Mouse (Mus musculus) myocyte (in vitro differentiated cells): ENCODE measurements around the gene Khdrbs1. TPM values are rescaled to one million over a fixed set of nuclear protein-coding genes. Genes with fewer than 3 reads are reported as not detected.

ENCODE experiments used
- H3K27me3 ChIP-seq: one replicate; pipeline ENCODE4 v1.6.1; 2011; ENCODE audit not compliant: control insufficient read depth, insufficient read depth, insufficient read length
- H3K36me3 ChIP-seq: one replicate; pipeline ENCODE4 v1.6.1; 2011; ENCODE audit not compliant: control insufficient read depth, insufficient read depth
- H3K4me2 ChIP-seq: one replicate; pipeline ENCODE4 v1.6.1; 2011; ENCODE audit warnings: low read depth, control low read depth
- H3K4me3 ChIP-seq: one replicate; pipeline ENCODE4 v1.5.1; 2011; ENCODE audit warnings: mild to moderate bottlenecking, control low read depth, moderate library complexity
- H3K79me2 ChIP-seq: one replicate; pipeline ENCODE4 v1.6.1; 2011; ENCODE audit not compliant: control insufficient read depth, insufficient read depth
- H3ac ChIP-seq: one replicate; pipeline ENCODE4 v1.6.1; 2011; ENCODE audit not compliant: control insufficient read depth, insufficient read length
- CEBPB ChIP-seq: IDR thresholded peaks from 2 replicates; pipeline ENCODE4 v1.6.1; 2011; ENCODE audit warnings: mild to moderate bottlenecking, moderate library complexity; ENCODE audit not compliant: poor library complexity, insufficient read depth, severe bottlenecking
- E2F4 ChIP-seq: IDR thresholded peaks from one replicate; pipeline ENCODE4 v1.6.1; 2011; ENCODE audit warnings: mild to moderate bottlenecking, control low read depth, moderate library complexity; ENCODE audit not compliant: insufficient read depth
- MAX ChIP-seq: IDR thresholded peaks from one replicate; pipeline ENCODE4 v1.6.1; 2011; ENCODE audit warnings: low read depth, mild to moderate bottlenecking, control low read depth
- MYOD1 ChIP-seq, 3 experiments: IDR thresholded peaks; one replicate each; pipeline ENCODE4 v1.6.1; 2011; ENCODE audit warnings: control low read depth in 2 of 3, low read depth in 2 of 3, mild to moderate bottlenecking in 2 of 3, moderate library complexity in 1 of 3; ENCODE audit not compliant: insufficient read length in 2 of 3, control insufficient read depth in 1 of 3
- MYOG ChIP-seq, 3 experiments: IDR thresholded peaks; one replicate each; pipeline ENCODE4 v1.6.1; 2011; ENCODE audit warnings: control low read depth in 2 of 3, low read depth in 2 of 3, mild to moderate bottlenecking in 2 of 3; ENCODE audit not compliant: insufficient read length in 2 of 3, control insufficient read depth in 1 of 3, insufficient read depth in 1 of 3
- POLR2A ChIP-seq: IDR thresholded peaks from one replicate; pipeline ENCODE4 v1.6.1; 2011; ENCODE audit warnings: low read depth, mild to moderate bottlenecking, control low read depth, moderate library complexity; ENCODE audit not compliant: insufficient read length
- POLR2AphosphoS2 ChIP-seq: IDR thresholded peaks from one replicate; pipeline ENCODE4 v1.6.1; 2011; ENCODE audit warnings: low read depth, control low read depth; ENCODE audit not compliant: insufficient read length
- REST ChIP-seq: IDR thresholded peaks from one replicate; pipeline ENCODE4 v1.6.1; 2011; ENCODE audit warnings: mild to moderate bottlenecking, control low read depth, moderate library complexity; ENCODE audit not compliant: insufficient read depth, insufficient read length
- SRF ChIP-seq: IDR thresholded peaks from one replicate; pipeline ENCODE4 v1.6.1; 2011; ENCODE audit warnings: low read depth; ENCODE audit not compliant: control insufficient read depth, insufficient read length
- TCF12 ChIP-seq: IDR thresholded peaks from one replicate; pipeline ENCODE4 v1.6.1; 2011; ENCODE audit warnings: mild to moderate bottlenecking, control low read depth; ENCODE audit not compliant: poor library complexity, insufficient read depth, severe bottlenecking
- TCF3 ChIP-seq: IDR thresholded peaks from one replicate; pipeline ENCODE4 v1.6.1; 2011; ENCODE audit warnings: low read depth, control low read depth; ENCODE audit not compliant: insufficient read length
- USF1 ChIP-seq: IDR thresholded peaks from one replicate; pipeline ENCODE4 v1.6.1; 2011; ENCODE audit warnings: low read depth, mild to moderate bottlenecking, control low read depth, moderate library complexity
- polyA plus RNA-seq: library from polyadenylated mRNA; unstranded; fragments of >200 nt; fragmentation: generic; extraction: Trizol; gene quantifications from one replicate; pipeline ENCODE4 v1.2.1, GENCODE M21; 2012; ENCODE audit warnings: missing spikeins

Gene Khdrbs1
- polyA plus RNA-seq, 1 experiment: 40.4 TPM

- Histone ChIP-seq H3K36me3 (peaks cover 31% of the 10 kb centered on the region), H3K4me3 (no peak overlapping the region), H3K27me3 (no peaks in the 10 kb centered on the region), H3K4me2 (no peak overlapping the region), H3K79me2 (peaks cover 18% of the 10 kb centered on the region), H3ac (no peak overlapping the region)
- TF ChIP-seq MAX: no peak
These were observed 80.5 kb downstream of the Khdrbs1 start for GRCm38 (mm10) chr4:129661584-129661983.

GRCm38 (mm10) chr4:129654770-129655169 lies 87.3 kb downstream of the Khdrbs1 start:
- Histone ChIP-seq H3ac (no peak overlapping the region), H3K79me2 (no peaks in the 10 kb centered on the region), H3K36me3 (peaks cover 68% of the 10 kb centered on the region), H3K27me3 (no peaks in the 10 kb centered on the region), H3K4me2 (no peak overlapping the region), H3K4me3 (no peak overlapping the region)
- TF ChIP-seq E2F4 (no peak), MAX (no peak), USF1 (no peak), TCF12 (no peak), POLR2A (no peak), REST (no peak), POLR2AphosphoS2 (no peak), TCF3 (no peak), CEBPB (no peak), MYOG (IDR thresholded peaks at IDR 0.05; ENCODE audit: control insufficient read depth in 1 of 3, insufficient read depth in 1 of 3, insufficient read length in 2 of 3, low read depth in 2 of 3) (no peak), MYOD1 (IDR thresholded peaks at IDR 0.05; ENCODE audit: control insufficient read depth in 1 of 3, insufficient read length in 2 of 3, low read depth in 2 of 3) (no peak), SRF (no peak)

Other genes starting within 250 kb of the Khdrbs1 start
- gene Marcksl1, start 228.7 kb downstream of the Khdrbs1 start, polyA plus RNA-seq: 41.6 TPM
- gene Hdac1, start 199.6 kb downstream of the Khdrbs1 start, polyA plus RNA-seq: 50.4 TPM
- 2.1 TPM for gene Lck, start 168.7 kb downstream of the Khdrbs1 start, polyA plus RNA-seq
- gene Fam167b, start 163.8 kb downstream of the Khdrbs1 start, polyA plus RNA-seq: 0.10 TPM
- 358 TPM for gene Eif3i, start 141.7 kb downstream of the Khdrbs1 start, polyA plus RNA-seq
- 220 TPM for gene Tmem234, start 141.6 kb downstream of the Khdrbs1 start, polyA plus RNA-seq
- 0.36 TPM for gene Dcdc2b, start 128.0 kb downstream of the Khdrbs1 start, polyA plus RNA-seq
- gene Iqcc, start 123.2 kb downstream of the Khdrbs1 start, polyA plus RNA-seq: 20.1 TPM
- 14.8 TPM for gene Ccdc28b, start 118.4 kb downstream of the Khdrbs1 start, polyA plus RNA-seq
- gene Txlna, start 101.2 kb downstream of the Khdrbs1 start, polyA plus RNA-seq: 23.6 TPM
- 32.2 TPM for gene Kpna6, start 69.5 kb downstream of the Khdrbs1 start, polyA plus RNA-seq
- 9.7 TPM for gene Tmem39b, start 45.5 kb downstream of the Khdrbs1 start, polyA plus RNA-seq
- 138 TPM for gene Ptp4a2, start 68.9 kb upstream of the Khdrbs1 start, polyA plus RNA-seq
- not detected for gene Spocd1, start 186.9 kb upstream of the Khdrbs1 start, polyA plus RNA-seq
- gene Adgrb2, start 242.6 kb upstream of the Khdrbs1 start, polyA plus RNA-seq: 0.08 TPM